Mouse (Mus musculus) cerebral cortex, adult 2 months (tissue): ENCODE measurements around the gene Ing5.

Source experiments
- WGBS: fragments of 180-500 bp; shearing (Covaris S2); methylation state at CpG from one replicate; pipeline ENCODE4 v1.1.7; 2018; 5-methylcytosine and 5-hydroxymethylcytosine counted together

The Ing5 gene

DNA sequence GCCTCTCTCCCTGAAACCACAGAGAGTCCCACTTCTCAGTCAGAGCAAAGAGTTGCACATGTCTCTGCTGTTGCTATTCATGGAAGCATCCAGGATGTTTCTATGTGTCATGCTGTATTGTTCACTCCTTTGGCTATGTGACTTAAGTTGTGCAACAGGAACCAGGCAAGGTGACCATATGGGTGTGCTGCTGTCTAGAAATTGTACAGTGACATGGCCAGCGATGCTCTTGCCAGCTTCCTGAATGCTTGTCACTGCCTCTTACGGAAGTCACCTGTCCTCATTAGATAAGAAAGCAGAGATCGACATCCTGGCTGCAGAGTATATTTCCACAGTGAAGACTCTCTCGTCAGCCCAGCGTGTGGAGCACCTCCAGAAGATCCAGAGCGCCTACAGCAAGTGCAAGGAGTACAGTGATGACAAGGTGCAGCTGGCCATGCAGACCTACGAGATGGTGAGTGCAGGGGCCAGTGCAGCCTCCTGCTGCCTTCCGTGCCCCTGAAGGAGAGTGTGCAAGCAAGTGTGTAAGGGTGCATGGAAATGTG, 7.8 kb downstream of the Ing5 start:
- 92% methylated on average over 8 of the region's 8 CpGs for WGBS

GRCm38 (mm10) chr1:93817823-93818532, 14.2 kb downstream of the Ing5 start:
- 82% methylated on average over 8 of the region's 8 CpGs for WGBS

GRCm38 (mm10) chr1:93818722-93819121, 15.0 kb downstream of the Ing5 start:
- WGBS: 80% methylated on average over 7 of the region's 7 CpGs

DNA sequence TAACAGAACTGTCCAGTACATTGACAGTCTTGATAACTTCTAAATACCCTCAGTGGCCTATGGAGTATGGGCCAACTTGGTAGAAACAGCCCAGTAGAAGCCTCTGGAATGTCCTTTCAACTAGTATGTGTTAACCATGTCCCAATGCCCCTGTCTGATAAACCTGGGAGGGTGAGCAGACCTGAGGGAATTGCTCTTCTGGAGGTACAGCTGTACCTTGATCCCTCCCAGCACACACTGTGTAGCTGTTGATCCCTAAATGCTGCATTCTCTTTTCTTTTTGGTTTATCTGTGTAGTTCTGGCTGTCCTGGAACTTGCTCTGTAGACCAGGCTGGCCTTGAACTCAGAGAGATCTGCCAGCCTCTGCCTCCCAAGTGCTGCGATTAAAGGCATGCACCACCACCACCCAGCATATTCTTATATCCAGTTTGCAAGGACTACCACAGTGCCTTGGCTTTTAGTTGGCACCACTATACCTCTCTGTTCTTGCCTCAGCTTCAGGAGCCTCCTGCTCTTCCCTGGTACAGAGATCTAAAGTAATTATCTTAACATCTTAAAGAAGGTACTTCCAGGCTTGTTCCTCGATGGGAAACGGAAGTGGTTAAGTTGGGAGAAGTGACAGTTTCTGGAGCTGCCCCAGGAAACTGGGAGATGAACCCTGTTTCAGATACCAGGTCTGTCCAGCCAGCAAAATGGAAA, 20.2 kb downstream of the Ing5 start:
- 55% methylated on average over 3 of the region's 3 CpGs for WGBS

DNA sequence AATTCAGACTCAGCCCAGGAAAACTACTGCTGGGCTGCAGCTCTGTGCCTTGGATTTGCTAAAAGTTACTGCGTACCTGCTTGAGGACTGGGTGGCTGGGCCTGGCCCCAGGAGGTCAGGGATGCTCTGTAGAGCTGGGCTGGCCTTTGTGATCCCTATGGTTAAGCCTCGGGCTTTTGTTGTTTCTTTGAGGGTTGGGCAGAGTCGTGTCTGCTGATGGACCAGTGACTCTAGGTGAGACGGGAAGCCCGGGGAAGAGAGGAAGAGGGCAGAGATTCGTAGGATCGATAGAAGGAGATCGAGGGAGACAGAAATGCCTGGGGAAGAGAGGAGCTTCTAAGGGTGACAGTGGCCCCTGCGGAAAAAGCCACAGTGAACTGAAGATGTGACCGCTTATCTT, 20.8 kb downstream of the Ing5 start, which contains the start of gene D2hgdh:
D2hgdh (plus strand) TSS at position 301 of the 400 bp plus-strand sequence.
- WGBS: 9% methylated on average over 10 of the region's 10 CpGs

DNA sequence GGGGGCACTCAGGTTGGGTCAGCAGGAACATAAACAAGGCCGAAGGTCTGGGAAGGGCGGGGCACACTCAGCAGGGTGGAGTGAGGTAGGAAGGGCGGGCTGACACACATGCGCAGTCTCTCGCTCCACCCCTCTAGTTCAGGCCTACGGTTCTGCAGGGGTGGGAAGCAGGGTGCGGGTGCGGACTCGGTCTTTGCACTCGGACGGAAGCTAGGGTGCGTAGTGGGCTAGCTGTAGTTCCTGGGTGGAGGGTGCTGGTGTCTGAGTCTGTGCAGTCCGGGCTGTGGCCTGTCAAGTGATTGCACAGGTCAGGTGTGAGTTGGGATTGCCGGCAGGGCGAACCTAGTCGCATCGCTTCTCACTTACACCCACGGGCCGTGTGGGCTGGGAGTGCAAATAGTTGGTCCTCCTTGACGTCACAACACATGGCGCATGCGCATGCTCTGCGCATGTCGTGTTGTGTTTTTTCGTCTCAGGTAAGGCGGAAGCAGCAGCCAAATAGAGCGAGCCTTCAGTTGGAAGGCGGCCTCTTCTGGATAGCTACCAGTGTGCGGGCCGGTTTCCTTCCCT, 21.4 kb downstream of the Ing5 start:
- under 1% methylated on average over 30 of the region's 30 CpGs for WGBS

DNA sequence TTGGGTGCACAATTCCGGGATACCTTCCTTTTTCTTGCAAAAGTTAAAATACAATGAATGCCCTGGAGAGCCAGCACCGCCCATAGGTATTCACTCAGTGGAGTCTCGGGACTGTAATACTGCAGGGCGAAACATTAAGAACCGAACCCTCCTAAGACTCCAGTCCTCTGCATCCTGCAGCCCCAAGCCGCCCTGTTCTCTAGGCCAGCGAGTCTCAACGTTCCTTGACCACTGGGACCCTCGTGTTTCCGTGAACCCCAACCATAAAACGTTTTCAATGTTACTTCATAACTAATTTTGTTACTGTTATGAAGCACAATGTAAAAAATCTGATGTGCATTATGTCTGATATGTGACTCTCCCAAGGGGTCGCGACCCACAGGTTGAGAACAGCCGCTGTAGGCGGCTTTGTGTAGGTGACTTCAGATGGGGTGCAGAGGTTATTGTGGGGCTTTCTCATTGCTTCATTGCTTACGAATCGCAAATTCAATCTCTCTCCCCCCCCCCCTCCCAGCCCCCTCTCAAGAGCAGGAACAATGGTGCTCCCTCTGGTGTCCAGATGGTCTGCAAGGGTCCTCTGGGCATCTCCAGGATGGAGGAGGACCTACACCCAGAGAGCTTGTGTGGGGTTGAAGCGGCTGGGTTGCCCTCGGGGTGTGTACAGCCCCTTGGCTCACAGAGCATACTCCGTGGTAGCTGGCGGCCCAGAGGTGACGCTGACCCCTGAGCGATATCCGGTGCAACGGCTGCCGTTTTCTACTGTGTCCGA, 22.2 kb downstream of the Ing5 start:
- 44% methylated on average over 27 of the region's 27 CpGs for WGBS

DNA sequence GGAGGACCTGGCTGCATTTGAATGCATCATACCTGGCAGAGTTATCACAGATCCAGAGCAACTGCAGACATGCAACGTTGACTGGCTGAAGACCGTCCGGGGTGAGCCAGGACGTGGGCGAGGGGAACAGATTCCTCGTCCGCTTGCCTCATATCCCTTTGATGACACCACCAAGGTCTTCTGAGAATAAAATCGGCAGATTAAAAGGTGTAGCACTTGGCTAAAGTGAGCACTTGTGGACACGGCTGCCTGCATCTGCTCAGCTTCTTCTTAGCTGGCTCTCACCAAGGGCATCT, 22.7 kb downstream of the Ing5 start:
- WGBS: 91% methylated on average over 9 of the region's 9 CpGs

- 66% methylated on average over 3 of the region's 4 CpGs for WGBS
Measured at GRCm38 (mm10) chr1:93832754-93833360, 29.1 kb downstream of the Ing5 start.

DNA sequence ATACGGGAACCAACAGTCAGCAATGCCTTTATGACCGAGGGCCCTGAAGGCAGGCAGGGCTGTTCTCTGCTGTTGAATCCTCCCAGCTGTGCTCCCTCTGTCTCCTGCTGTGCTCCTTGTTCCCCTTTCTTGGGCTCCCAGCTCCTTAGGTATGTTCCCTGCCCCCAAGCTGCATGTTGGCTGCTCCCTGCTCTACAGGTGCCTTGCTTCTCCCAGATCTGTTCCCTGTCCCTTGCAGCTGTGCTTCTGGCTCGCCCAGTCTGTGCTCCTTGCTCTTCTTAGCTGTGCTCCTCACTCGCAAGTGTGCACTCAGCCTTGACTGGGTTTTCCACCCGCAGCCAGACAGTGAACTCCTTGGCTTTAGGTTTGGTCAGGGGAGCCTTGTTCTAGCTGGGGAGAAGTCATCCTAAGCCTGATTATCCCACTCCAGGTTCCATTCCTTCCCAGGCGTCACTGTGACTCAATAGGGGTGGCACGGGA, 30.9 kb downstream of the Ing5 start:
- WGBS: 87% methylated on average over 7 of the region's 7 CpGs

DNA sequence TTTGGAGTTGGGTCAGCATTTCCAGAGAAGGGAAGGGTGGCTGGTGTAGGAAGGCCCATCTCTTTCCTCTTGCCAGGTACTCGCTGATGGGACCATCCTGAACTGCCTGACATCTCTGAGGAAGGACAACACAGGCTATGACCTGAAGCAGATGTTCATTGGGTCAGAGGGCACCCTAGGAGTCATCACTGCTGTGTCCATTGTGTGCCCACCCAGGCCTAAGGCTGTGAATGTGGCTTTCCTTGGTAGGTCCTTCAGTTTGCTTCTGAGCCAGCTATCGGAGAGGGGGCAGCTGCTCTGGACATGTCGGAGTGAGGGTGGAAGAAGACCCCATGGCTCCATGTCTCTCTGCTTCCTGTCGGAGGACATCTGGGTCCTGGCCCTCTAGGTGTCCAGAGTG, 31.4 kb downstream of the Ing5 start:
- WGBS: 91% methylated on average over 4 of the region's 4 CpGs

GRCm38 (mm10) chr1:93835876-93836531, 32.2 kb downstream of the Ing5 start:
- 83% methylated on average over 6 of the region's 6 CpGs for WGBS

- 96% methylated on average over 2 of the region's 2 CpGs for WGBS
Measured at GRCm38 (mm10) chr1:93836532-93836913, 32.8 kb downstream of the Ing5 start.

GRCm38 (mm10) chr1:93837335-93837734, 33.6 kb downstream of the Ing5 start:
- 97% methylated on average over 8 of the region's 8 CpGs for WGBS

- WGBS: 94% methylated on average over 8 of the region's 8 CpGs
Measured at GRCm38 (mm10) chr1:93838569-93838968, 34.8 kb downstream of the Ing5 start.

GRCm38 (mm10) chr1:93845766-93846366, 42.1 kb downstream of the Ing5 start:
- WGBS: 51% methylated on average over 2 of the region's 3 CpGs

GRCm38 (mm10) chr1:93855790-93856189, 52.0 kb downstream of the Ing5 start:
- WGBS: 94% methylated on average over 4 of the region's 4 CpGs

GRCm38 (mm10) chr1:93857370-93857769, 53.6 kb downstream of the Ing5 start:
- 58% methylated on average over 6 of the region's 6 CpGs for WGBS

- WGBS: 81% methylated on average over 3 of the region's 3 CpGs
Measured at GRCm38 (mm10) chr1:93857991-93858390, 54.2 kb downstream of the Ing5 start.

DNA sequence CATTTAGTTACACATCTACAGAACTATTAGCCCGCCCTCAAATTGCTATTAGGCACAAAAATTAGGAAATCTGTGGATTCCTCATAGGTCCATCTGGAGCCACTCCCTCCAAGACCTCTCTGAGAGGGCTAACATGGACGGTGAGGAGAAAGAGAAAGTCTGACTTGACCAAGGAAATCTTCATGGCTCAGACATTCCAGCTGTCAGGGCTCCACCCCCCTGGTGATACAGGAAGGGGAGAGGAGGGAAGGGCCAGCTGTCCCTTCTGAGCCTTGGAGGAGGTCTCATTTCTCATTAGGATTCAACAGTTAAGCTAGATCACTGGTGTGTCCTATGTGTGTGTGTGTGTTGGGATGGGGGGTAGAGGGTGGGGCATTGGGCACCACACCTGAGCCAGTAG, 57.3 kb downstream of the Ing5 start, which contains the start of gene Gal3st2:
Gal3st2 (plus strand) TSS at position 259 of the 400 bp plus-strand sequence.
- 77% methylated on average over 2 of the region's 2 CpGs for WGBS
